8 mouse cellular contexts compared by ENCODE assay signal in the genomic region with DNA sequence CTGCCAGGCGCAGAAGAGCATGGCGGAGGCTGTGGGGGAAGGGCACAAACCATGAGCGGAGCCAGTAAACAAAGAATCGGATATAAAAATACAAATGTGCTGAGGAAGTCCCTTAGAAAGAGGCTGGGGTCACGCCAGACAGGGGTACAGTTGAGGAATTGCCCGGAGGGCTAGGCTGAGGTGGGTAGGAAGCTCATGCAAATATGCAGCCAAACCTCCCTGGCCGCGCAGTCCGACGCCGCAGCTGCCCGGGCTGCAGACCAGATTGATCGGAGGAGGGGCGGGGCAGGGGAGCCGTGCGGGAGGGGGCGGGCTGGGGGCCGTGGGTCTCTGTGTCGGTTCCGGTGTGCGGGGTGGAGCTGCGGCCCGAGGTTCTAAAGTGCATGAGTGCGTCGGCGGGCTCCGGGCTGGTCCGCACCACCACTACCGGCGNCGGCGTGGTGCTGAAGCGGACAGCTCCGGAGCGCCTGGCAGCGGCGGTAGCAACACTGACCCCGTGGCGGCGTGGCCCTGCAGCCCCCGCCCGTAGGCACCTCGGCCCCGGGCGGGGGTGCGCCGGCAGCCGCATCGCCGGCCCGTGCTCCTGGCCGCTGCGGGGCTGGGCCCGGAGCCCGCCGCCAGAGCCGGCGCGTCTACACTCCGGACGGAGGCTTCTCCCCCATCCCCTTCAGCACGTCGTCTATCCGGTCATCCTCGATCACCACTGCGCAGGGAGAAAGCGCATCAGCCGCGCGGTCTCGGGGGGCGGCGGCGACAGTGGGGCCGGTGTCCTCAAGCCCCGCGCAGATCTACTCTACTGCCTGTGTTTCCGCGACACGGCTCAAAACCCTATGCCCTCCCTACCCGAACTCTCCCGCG. TPM values are rescaled to one million over a fixed set of nuclear protein-coding genes. Genes with fewer than 3 reads are reported as not detected.
DNase-seq lines count a peak whose midpoint lies in the region; ATAC-seq lines count a peak whose summit lies in the region.

No protein-coding gene starts in this region.

- H3K4me1 ChIP-seq in limb, embryonic 15.5 days = peaks cover 35% of the 10 kb centered on the region

- H3K36me3 ChIP-seq in limb, embryonic 15.5 days = peaks cover 7% of the 10 kb centered on the region

- peak; percentile 51 to 52; a peak in 3 of 4 replicates for ATAC-seq in hematopoietic stem cell, adult 5-6 weeks (replicated peaks in 1 of 2; ENCODE audit: insufficient read depth in 1 of 2, low FRiP score in 2 of 2, low TSS enrichment in 1 of 2, low read depth in 1 of 2, poor library complexity in 2 of 2, severe bottlenecking in 2 of 2)
- no peak; the same call in 1 of the 2 replicates for ATAC-seq in limb, embryonic 15.5 days (ENCODE audit: insufficient number of reproducible peaks, low FRiP score, low TSS enrichment, low read depth)

- no peak overlapping the region for H3K27ac ChIP-seq in limb, embryonic 15.5 days

- DNase-seq in layer of hippocampus, postnatal 10 days (ENCODE audit: low spot score in 2 of 2) = peak; percentile 24 to 39
- DNase-seq in layer of hippocampus, postnatal 36 days = no peak
- peak; percentile 59 for DNase-seq in NIH3T3 (ENCODE audit: low read depth)
- peak; percentile 68 for DNase-seq in embryo, embryonic 9.5 days (ENCODE audit: extremely low spot score)
- peak; percentile 69 for DNase-seq in neural tube, embryonic 10.5 days (ENCODE audit: extremely low spot score, low spot score)
- DNase-seq in adipocyte (ENCODE audit: low spot score) = no peak

- H3K9ac ChIP-seq in limb, embryonic 15.5 days = no peak overlapping the region

- H3K4me3 ChIP-seq in limb, embryonic 15.5 days = peak overlapping the region; percentile 69

- H3K27me3 ChIP-seq in limb, embryonic 15.5 days = peaks cover 50% of the 10 kb centered on the region

- 3% methylated on average over 74 of the region's 83 CpGs for WGBS in limb, embryonic 15.5 days

- H3K9me3 ChIP-seq in limb, embryonic 15.5 days = no peaks in the 10 kb centered on the region

- H3K4me2 ChIP-seq in limb, embryonic 15.5 days = peak overlapping the region; percentile 100

RNA-seq across cellular contexts. Expression of gene Camk2n2, which starts 1.3 kb away (rescaled TPM):
- 100 to 1,000 TPM; 143 to 153 TPM for total RNA-seq in layer of hippocampus, postnatal 10 days (2021)
- total RNA-seq in layer of hippocampus, postnatal 36 days (2021) = 10 to 100 TPM; 83.0 to 88.3 TPM
- 0.25 TPM in 1 of 2 replicates, not detected in the other for total RNA-seq in hematopoietic stem cell, adult 5-6 weeks (2017)
- 1.1 and 1.2 TPM in 2 replicates for polyA plus RNA-seq in limb, embryonic 15.5 days (2015; fragmentation: Nextera tagmentation; extraction: Ambion mirVana)

RNA-seq across cellular contexts. Expression of gene Alg3, which starts 8.2 kb away (rescaled TPM):
- total RNA-seq in layer of hippocampus, postnatal 10 days (2021) = 10 to 100 TPM; 12.4 to 14.0 TPM
- 10 to 100 TPM; 11.9 to 13.2 TPM for total RNA-seq in layer of hippocampus, postnatal 36 days (2021)
- total RNA-seq in hematopoietic stem cell, adult 5-6 weeks (2017) = 9.8 and 18.9 TPM in 2 replicates
- polyA plus RNA-seq in limb, embryonic 15.5 days (2015; fragmentation: Nextera tagmentation; extraction: Ambion mirVana) = 33.6 and 38.4 TPM in 2 replicates

RNA-seq across cellular contexts. Expression of gene Gm49333, which starts 8.4 kb away (rescaled TPM):
- total RNA-seq in layer of hippocampus, postnatal 10 days (2021) = under 1 TPM in 1 of 2 experiments, not detected in 1; 0.53 TPM
- total RNA-seq in layer of hippocampus, postnatal 36 days (2021) = not detected
- total RNA-seq in hematopoietic stem cell, adult 5-6 weeks (2017) = not detected in 2 replicates
- not detected in 2 replicates for polyA plus RNA-seq in limb, embryonic 15.5 days (2015; fragmentation: Nextera tagmentation; extraction: Ambion mirVana)

RNA-seq across cellular contexts. Expression of gene Eef1akmt4, which starts 8.4 kb away (rescaled TPM):
- total RNA-seq in layer of hippocampus, postnatal 10 days (2021) = 1 to 10 TPM; 2.9 TPM
- 1 to 10 TPM; 2.5 to 2.9 TPM for total RNA-seq in layer of hippocampus, postnatal 36 days (2021)
- total RNA-seq in hematopoietic stem cell, adult 5-6 weeks (2017) = 7.0 and 9.0 TPM in 2 replicates
- polyA plus RNA-seq in limb, embryonic 15.5 days (2015; fragmentation: Nextera tagmentation; extraction: Ambion mirVana) = 29.6 and 29.7 TPM in 2 replicates

RNA-seq across cellular contexts. Expression of gene Ece2, which starts 9.9 kb away (rescaled TPM):
- total RNA-seq in layer of hippocampus, postnatal 10 days (2021) = 10 to 100 TPM; 29.5 to 33.8 TPM
- total RNA-seq in layer of hippocampus, postnatal 36 days (2021) = 10 to 100 TPM; 28.4 to 29.2 TPM
- 0.38 and 3.0 TPM in 2 replicates for total RNA-seq in hematopoietic stem cell, adult 5-6 weeks (2017)
- 5.3 and 6.3 TPM in 2 replicates for polyA plus RNA-seq in limb, embryonic 15.5 days (2015; fragmentation: Nextera tagmentation; extraction: Ambion mirVana)

Comparison
In these comparisons a context has a peak if more than half of its experiments do, and no peak if none do; other contexts are left out.
1. DNase-seq: peak in layer of hippocampus, postnatal 10 days (2 of 2), NIH3T3 (single experiment), embryo, embryonic 9.5 days (single experiment) and neural tube, embryonic 10.5 days (single experiment); none in layer of hippocampus, postnatal 36 days (0 of 2) and adipocyte (single experiment).
2. RNA of gene Camk2n2, which starts 1.3 kb away (total RNA-seq): 143 to 153 TPM in layer of hippocampus, postnatal 10 days and 83.0 to 88.3 TPM in layer of hippocampus, postnatal 36 days; 0.25 TPM in hematopoietic stem cell, adult 5-6 weeks; every median in the first group is over 10 times any median in the second.